ENCODE assay signal across 30 mouse cellular contexts in the genomic region with DNA sequence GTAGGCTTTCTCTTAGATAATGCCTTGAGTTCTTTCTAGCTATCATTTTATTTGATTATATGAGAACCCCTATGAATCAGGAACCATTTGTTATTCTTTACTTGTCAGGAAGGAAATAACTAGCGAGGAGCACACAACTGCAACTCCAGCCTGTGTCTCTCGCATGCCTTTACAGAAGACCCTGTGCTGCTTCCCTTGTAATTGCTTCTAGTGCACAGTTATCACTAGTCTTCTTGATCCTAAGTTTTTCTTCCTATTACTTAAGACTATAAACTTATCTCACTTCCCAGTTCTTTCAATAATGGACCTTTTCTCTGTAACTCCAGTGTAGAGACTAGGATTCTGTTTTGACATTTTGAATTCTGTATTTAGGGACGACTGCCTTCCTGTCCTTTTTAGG. TPM values are rescaled to one million over a fixed set of nuclear protein-coding genes. Genes with fewer than 3 reads are reported as not detected.
"Had no signal": no experiment of that assay in that cellular context is flagged by ENCODE, and none has a peak within 500 bp of the region (broad histone marks: within the 10 kb centered on the region; RNA-seq: fewer than 3 reads in every experiment).

No protein-coding gene starts in this region.

- ATAC-seq: forebrain, postnatal 0 days; hindbrain, embryonic 16.5 days; inflammation-experienced regulatory T-cells, adult 6 months; intestine, embryonic 15.5 days; intestine, postnatal 0 days had no signal

- H3K27ac ChIP-seq: heart, adult 2 months; hindbrain, embryonic 12.5 days; hindbrain, embryonic 14.5 days; intestine, embryonic 15.5 days; layer of hippocampus, adult 2 months; left cerebral cortex, adult 2 months; limb, embryonic 13.5 days; limb, embryonic 15.5 days had no signal

- H3K9ac ChIP-seq: forebrain, postnatal 0 days; hindbrain, embryonic 12.5 days; hindbrain, embryonic 14.5 days; intestine, embryonic 15.5 days; limb, embryonic 13.5 days; limb, embryonic 15.5 days had no signal

- H3K4me3 ChIP-seq: heart, adult 2 months; hindbrain, embryonic 12.5 days; intestine, embryonic 15.5 days; layer of hippocampus, adult 2 months; left cerebral cortex, adult 2 months; limb, embryonic 13.5 days; limb, embryonic 15.5 days had no signal

- H3K36me3 ChIP-seq: hindbrain, embryonic 12.5 days; intestine, embryonic 15.5 days; limb, embryonic 13.5 days; limb, embryonic 15.5 days had no signal

- H3K9me3 ChIP-seq: hindbrain, embryonic 12.5 days; intestine, embryonic 15.5 days; limb, embryonic 13.5 days; limb, embryonic 15.5 days had no signal

- H3K4me2 ChIP-seq: heart, embryonic 11.5 days; hindbrain, embryonic 12.5 days; hindbrain, embryonic 14.5 days; intestine, embryonic 15.5 days; limb, embryonic 13.5 days; limb, embryonic 15.5 days had no signal

- H3K27me3 ChIP-seq: hindbrain, embryonic 12.5 days; intestine, embryonic 15.5 days; limb, embryonic 13.5 days; limb, embryonic 15.5 days had no signal

- DNase-seq: forebrain, postnatal 0 days; gastrocnemius, postnatal 14 days; gastrocnemius, postnatal 36 days; heart, adult 11 months; heart, adult 2 months; heart, postnatal 14 days; heart, postnatal 36 days; kidney, adult 18-20 months; kidney, adult 8-10 months; kidney, postnatal 10 days; kidney, postnatal 25 days; kidney, postnatal 4 days; left cerebral cortex, postnatal 4 days had no signal

- H3K4me1 ChIP-seq: hindbrain, embryonic 12.5 days; intestine, embryonic 15.5 days; limb, embryonic 13.5 days; limb, embryonic 15.5 days had no signal

RNA-seq across cellular contexts. Expression of a gene that starts 0.4 kb away (rescaled TPM):
- polyA plus RNA-seq: forebrain, postnatal 0 days; gonadal fat pad, adult 2 months; heart, adult 2 months; heart, embryonic 11.5 days; heart, embryonic 14.5 days; heart, embryonic 16.5 days; hindbrain, embryonic 12.5 days; hindbrain, embryonic 14.5 days; hindbrain, embryonic 16.5 days; inflammation-experienced regulatory T-cells, adult 6 months; intestine, embryonic 15.5 days; intestine, postnatal 0 days; kidney, embryonic 14.5 days; kidney, embryonic 16.5 days; limb, embryonic 11.5 days; limb, embryonic 13.5 days; limb, embryonic 15.5 days had no signal

RNA-seq across cellular contexts. Expression of a gene that starts 4.3 kb away (rescaled TPM):
- polyA plus RNA-seq: forebrain, postnatal 0 days; gonadal fat pad, adult 2 months; heart, adult 2 months; heart, embryonic 11.5 days; heart, embryonic 14.5 days; heart, embryonic 16.5 days; hindbrain, embryonic 12.5 days; hindbrain, embryonic 14.5 days; hindbrain, embryonic 16.5 days; inflammation-experienced regulatory T-cells, adult 6 months; intestine, embryonic 15.5 days; intestine, postnatal 0 days; kidney, embryonic 14.5 days; kidney, embryonic 16.5 days; limb, embryonic 11.5 days; limb, embryonic 13.5 days; limb, embryonic 15.5 days had no signal

RNA-seq across cellular contexts. Expression of a gene that starts 9.9 kb away (rescaled TPM):
- polyA plus RNA-seq: forebrain, postnatal 0 days; gonadal fat pad, adult 2 months; heart, adult 2 months; heart, embryonic 11.5 days; heart, embryonic 14.5 days; heart, embryonic 16.5 days; hindbrain, embryonic 12.5 days; hindbrain, embryonic 14.5 days; hindbrain, embryonic 16.5 days; inflammation-experienced regulatory T-cells, adult 6 months; intestine, embryonic 15.5 days; intestine, postnatal 0 days; kidney, embryonic 14.5 days; kidney, embryonic 16.5 days; limb, embryonic 11.5 days; limb, embryonic 13.5 days; limb, embryonic 15.5 days had no signal

RNA-seq across cellular contexts. Expression of a gene that starts 15.8 kb away (rescaled TPM):
- polyA plus RNA-seq: forebrain, postnatal 0 days; gonadal fat pad, adult 2 months; heart, adult 2 months; heart, embryonic 11.5 days; heart, embryonic 14.5 days; heart, embryonic 16.5 days; hindbrain, embryonic 12.5 days; hindbrain, embryonic 14.5 days; hindbrain, embryonic 16.5 days; inflammation-experienced regulatory T-cells, adult 6 months; intestine, embryonic 15.5 days; intestine, postnatal 0 days; kidney, embryonic 14.5 days; kidney, embryonic 16.5 days; limb, embryonic 11.5 days; limb, embryonic 13.5 days; limb, embryonic 15.5 days had no signal

RNA-seq across cellular contexts. Expression of a gene that starts 17.6 kb away (rescaled TPM):
- polyA plus RNA-seq: forebrain, postnatal 0 days; gonadal fat pad, adult 2 months; heart, adult 2 months; heart, embryonic 11.5 days; heart, embryonic 14.5 days; heart, embryonic 16.5 days; hindbrain, embryonic 12.5 days; hindbrain, embryonic 14.5 days; hindbrain, embryonic 16.5 days; inflammation-experienced regulatory T-cells, adult 6 months; intestine, embryonic 15.5 days; intestine, postnatal 0 days; kidney, embryonic 14.5 days; kidney, embryonic 16.5 days; limb, embryonic 11.5 days; limb, embryonic 13.5 days; limb, embryonic 15.5 days had no signal
